Mouse (Mus musculus): ENCODE data around the gene Cacnb4.

DNA sequence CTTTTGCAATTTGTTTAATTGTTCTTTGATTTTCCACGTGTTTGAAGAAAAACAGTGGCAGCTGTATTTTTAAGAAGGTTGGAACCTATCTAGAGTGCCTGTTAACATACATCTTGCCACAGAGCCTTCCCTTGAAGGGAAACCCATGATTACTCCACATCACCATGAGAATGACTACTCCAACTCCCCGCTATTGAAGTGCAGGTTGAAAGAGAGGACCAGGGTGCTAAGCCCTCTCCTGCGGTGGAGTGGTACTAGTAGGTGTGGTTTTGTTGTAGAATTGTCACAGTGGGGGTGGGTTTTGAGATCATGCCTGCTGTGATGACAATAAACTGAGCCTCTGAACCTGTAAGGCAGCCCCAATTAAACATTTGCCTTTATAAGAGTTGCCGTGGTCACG is 23.7 kb upstream of the Cacnb4 start:
- no peak for TF ChIP-seq TAL1 (IDR thresholded peaks at IDR 0.05; ENCODE audit: low read length)
- no peak for TF ChIP-seq GATA1 (IDR thresholded peaks at IDR 0.05; ENCODE audit: low read length)

All from erythroblast, embryonic 14.5 days (primary cell).